Mouse (Mus musculus) neural tube, embryonic 12.5 days (tissue): ENCODE data around the gene Cdiptos. TPM values are rescaled to one million over a fixed set of nuclear protein-coding genes. Genes with fewer than 3 reads are reported as not detected.

Experiments used
- ATAC-seq: fragments of 200-750 bp; cut with Nextera tagmentation; 2 replicates; pipeline ENCODE4 v1.8.0; 2017; ENCODE audit warnings: low read depth, mild to moderate bottlenecking, moderate TSS enrichment, moderate library complexity; ENCODE audit not compliant: low FRiP score
- H3K27ac ChIP-seq: fragments of 300-500 bp; sonication (generic); 2 replicates; pipeline ENCODE4 v1.5.1; 2016
- H3K27me3 ChIP-seq: fragments of 300-500 bp; sonication (generic); replicated peaks from 2 replicates; pipeline ENCODE4 v1.6.1; 2016; ENCODE audit warnings: mild to moderate bottlenecking
- H3K36me3 ChIP-seq: fragments of 300-500 bp; sonication (generic); 2 replicates; pipeline ENCODE4 v1.6.1; 2016; ENCODE audit warnings: mild to moderate bottlenecking
- H3K4me1 ChIP-seq: fragments of 300-500 bp; sonication (generic); 2 replicates; pipeline ENCODE4 v1.6.1; 2016
- H3K4me2 ChIP-seq: fragments of 300-500 bp; sonication (generic); replicated peaks from 2 replicates; pipeline ENCODE4 v1.6.1; 2016; ENCODE audit warnings: mild to moderate bottlenecking
- H3K4me3 ChIP-seq: fragments of 300-500 bp; sonication (generic); 2 replicates; pipeline ENCODE4 v1.5.1; 2016
- H3K9ac ChIP-seq: fragments of 300-500 bp; sonication (generic); 2 replicates; pipeline ENCODE4 v1.6.1; 2016; ENCODE audit warnings: mild to moderate bottlenecking
- H3K9me3 ChIP-seq: fragments of 300-500 bp; sonication (generic); 2 replicates; pipeline ENCODE4 v1.6.1; 2016; ENCODE audit warnings: mild to moderate bottlenecking
- WGBS: fragments of 180-500 bp; shearing (Covaris S2); methylation state at CpG from one replicate; pipeline ENCODE4 v1.1.7; 2016; 5-methylcytosine and 5-hydroxymethylcytosine counted together
- polyA plus RNA-seq: library from polyadenylated mRNA; unstranded; fragments of >200 nt; fragmentation: Nextera tagmentation; extraction: Ambion mirVana; gene quantifications from 2 replicates; pipeline ENCODE4 v1.2.1, GENCODE M21; 2016

Cdiptos gene
- polyA plus RNA-seq, 1 experiment from 2014 or later: 1.4 TPM

DNA sequence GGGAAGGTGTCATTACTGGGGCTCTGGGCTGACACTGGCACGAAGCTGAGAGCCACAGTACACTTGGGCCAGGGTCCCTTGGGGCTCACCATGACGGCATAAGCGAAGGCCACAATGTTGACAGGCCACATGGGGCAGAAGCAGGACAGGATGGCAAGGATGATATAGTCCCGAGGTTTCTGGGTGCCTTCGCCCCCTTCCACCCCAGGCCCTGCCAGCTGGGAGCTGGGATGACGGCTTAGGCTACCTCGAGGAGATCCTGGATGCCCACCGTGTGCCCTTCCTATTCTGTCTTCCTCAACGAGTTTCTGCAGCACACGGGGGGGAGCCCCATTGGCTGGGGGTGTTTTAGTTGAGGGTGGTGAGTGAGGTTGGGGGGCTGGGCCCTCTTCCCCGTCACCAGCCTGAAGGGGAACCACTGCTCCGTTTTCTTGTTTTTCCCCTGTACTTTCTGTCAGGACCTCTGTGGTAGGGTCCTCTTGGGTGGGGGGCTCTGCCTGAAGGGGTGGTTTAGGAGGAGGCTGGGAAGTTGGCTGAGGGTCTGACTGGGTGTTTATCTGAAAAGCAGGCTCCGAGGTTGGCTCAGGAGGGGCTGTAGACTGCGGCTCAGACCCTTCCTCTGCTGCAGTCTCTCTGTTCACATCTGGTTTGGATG, 43.5 kb upstream of the Cdiptos start:
- WGBS: 81% methylated on average over 14 of the region's 14 CpGs
- ATAC-seq: no peak
- Histone ChIP-seq H3K4me2 (peak overlapping the region; percentile 98), H3K27me3 (no peaks in the 10 kb centered on the region), H3K9ac (peak overlapping the region; percentile 69; the same call in 1 of the 2 replicates), H3K36me3 (peaks cover 36% of the 10 kb centered on the region), H3K9me3 (no peaks in the 10 kb centered on the region), H3K4me3 (no peak overlapping the region), H3K4me1 (peaks cover 84% of the 10 kb centered on the region), H3K27ac (no peak overlapping the region; the same call in 1 of the 2 replicates)

DNA sequence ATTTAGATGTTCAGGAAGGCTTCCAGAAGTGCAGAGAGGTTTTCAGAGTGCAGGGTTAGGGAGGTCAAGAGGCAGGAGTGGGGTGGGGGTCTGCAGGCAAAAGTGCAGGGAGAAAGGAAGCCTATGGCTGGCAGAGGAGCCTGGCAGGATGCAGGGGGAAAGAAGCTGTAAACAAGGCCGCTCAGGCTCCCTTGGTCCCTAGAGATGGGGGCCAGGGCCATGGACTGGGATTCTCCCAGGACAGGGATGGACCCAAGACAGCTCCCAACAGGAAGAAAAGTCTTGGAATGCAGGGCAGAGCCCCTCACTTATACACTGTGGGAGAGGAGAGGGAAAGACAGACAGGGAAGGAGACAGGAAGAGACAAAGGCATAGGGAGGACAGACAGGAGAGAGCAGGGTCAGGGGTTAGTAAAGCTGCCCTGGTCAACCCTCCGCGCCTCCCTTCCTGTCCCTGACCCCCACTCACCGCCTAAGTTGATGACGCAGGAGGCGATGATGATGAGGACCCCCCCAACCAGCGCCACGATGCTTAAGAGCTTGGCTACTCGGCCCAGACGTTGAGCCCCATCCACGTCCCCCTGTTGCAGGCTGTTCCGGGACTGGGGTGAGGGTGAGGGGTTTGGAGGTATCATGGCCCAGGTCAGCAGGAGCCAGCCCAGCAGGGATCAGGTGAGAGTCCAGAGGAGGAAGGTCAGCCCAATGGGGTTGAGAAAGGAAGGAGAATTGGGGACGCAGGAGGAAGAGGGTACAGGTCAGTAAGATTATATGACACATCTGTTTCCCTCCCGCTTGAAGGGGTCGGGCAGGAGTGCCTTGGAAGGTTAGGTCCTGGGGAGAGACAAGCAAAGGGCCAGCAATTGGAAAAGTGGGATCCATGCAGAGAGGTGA, 42.8 kb upstream of the Cdiptos start:
- no peak overlapping the region for H3K4me3 ChIP-seq
- peak overlapping the region; percentile 22; the same call in 1 of the 2 replicates for H3K4me2 ChIP-seq
- peaks cover 36% of the 10 kb centered on the region for H3K36me3 ChIP-seq
- H3K27me3 ChIP-seq: no peaks in the 10 kb centered on the region
- H3K4me1 ChIP-seq: peaks cover 81% of the 10 kb centered on the region
- H3K9me3 ChIP-seq: no peaks in the 10 kb centered on the region
- whole genome bisulfite sequencing: 88% methylated on average over 15 of the region's 15 CpGs
- ATAC-seq: no peak
- peak overlapping the region; percentile 36; the same call in 1 of the 2 replicates for H3K9ac ChIP-seq
- no peak overlapping the region for H3K27ac ChIP-seq

DNA sequence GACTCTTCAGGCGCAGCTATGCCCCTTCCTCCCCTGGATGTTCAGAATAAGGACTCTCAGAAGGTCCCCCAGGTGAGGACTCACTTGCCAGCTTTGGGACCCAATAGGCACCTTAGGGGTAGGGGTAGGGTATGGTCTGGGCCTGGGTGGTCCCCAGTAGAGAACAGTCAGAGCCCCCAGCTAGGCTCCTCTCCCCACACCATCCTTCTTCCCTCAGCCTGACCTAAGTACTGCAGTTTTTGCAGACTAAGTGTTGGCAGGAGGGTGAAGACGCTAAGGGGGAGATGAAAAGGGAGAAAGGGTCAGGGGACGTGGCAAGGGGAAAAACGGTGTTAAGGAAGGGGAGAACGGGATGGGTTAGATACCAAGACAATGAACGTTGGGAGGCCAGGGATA, 42.0 kb upstream of the Cdiptos start:
- Histone ChIP-seq H3K27me3 (no peaks in the 10 kb centered on the region), H3K9me3 (no peaks in the 10 kb centered on the region), H3K36me3 (peaks cover 36% of the 10 kb centered on the region), H3K4me1 (peaks cover 74% of the 10 kb centered on the region), H3K4me2 (peak overlapping the region; percentile 22; the same call in 1 of the 2 replicates), H3K27ac (no peak overlapping the region), H3K9ac (no peak overlapping the region), H3K4me3 (no peak overlapping the region)
- whole genome bisulfite sequencing: 67% methylated on average over 6 of the region's 6 CpGs
- no peak for ATAC-seq

DNA sequence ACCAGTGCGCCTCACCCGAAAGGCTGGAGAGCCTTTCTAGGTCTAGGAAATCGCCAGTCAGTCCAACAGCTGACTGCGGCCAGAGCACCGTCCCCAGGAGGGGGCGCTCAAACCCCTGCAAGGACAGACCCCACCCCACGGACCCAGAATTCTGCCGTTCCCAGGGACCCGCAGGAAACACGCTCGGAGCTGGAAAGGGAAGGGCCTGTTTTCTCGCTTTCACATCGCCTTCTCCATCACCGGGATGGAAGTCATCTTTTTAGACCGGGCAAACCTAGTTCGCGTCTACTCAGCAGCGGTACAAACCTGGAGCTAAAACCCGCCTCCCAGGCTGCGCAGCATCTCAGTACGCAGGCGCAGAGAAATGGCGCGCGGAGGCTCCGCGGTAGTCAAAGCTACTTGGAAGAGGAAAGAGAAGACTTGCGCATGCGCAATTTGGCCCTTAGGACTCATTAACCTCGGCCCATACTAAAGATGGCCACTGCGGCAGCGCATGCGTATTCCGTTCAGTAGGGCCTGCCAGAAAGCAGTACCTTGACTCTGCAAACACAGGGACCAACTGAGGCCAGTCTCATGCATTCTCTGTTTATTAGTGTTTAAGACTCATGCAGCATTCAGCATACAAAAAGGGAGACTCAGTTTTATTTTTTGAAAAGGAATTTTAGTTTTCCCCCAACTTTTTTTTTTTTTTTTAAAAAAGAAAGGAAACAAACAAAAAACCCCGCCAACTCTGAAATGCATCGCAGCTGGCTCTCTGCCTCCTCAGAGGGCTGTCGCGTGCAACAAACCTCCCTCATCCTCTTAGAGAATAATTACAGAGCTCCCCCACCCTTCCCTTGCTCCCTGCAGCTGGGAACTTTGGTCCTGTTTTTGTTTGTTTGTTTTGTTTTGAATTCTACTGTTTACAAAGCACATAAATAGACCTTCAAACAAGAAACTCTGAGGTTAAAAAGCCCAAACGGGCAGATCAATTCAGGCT, 41.4 kb upstream of the Cdiptos start, which contains the start of gene Pagr1a:
Pagr1a (minus strand) TSS at position 382 of the 979 bp plus-strand sequence.
- H3K36me3 ChIP-seq: peaks cover 31% of the 10 kb centered on the region
- peak; percentile 78 for ATAC-seq
- H3K4me2 ChIP-seq: peak within 1 kb of the TSS; percentile 94
- WGBS: 4% methylated on average over 39 of the region's 39 CpGs
- no peaks in the 10 kb centered on the region for H3K27me3 ChIP-seq
- H3K9ac ChIP-seq: peak within 1 kb of the TSS; percentile 80
- peaks cover 67% of the 10 kb centered on the region for H3K4me1 ChIP-seq
- no peaks in the 10 kb centered on the region for H3K9me3 ChIP-seq
- H3K4me3 ChIP-seq: peak within 1 kb of the TSS; percentile 61
- H3K27ac ChIP-seq: peak within 1 kb of the TSS; percentile 86

DNA sequence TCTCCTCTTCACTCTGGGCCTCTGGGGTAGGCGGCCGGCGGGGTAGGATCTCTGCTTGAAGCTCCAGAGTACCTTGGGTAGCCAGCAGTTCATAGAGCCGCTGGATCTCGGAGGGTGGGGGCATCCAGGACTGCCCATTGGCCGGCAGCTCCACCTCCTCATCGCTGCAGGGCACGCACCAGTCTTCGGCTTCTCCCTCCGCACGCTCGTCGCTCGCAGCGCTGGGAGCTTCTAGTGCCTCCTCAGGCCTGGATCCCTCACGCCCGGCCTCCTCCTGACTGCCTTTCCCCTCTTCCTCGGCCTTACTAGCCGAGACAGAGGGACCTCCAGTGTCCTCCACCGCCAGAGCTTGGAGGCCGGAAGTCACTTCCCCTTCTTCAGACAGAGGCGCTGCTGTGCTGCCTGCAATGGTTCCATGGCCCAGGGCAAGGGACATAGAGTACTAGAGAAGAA, 40.6 kb upstream of the Cdiptos start:
- H3K27ac ChIP-seq: peak overlapping the region; percentile 86
- no peaks in the 10 kb centered on the region for H3K27me3 ChIP-seq
- no peaks in the 10 kb centered on the region for H3K9me3 ChIP-seq
- peak overlapping the region; percentile 61 for H3K4me3 ChIP-seq
- ATAC-seq: peak; percentile 59
- H3K36me3 ChIP-seq: peaks cover 27% of the 10 kb centered on the region
- peak overlapping the region; percentile 80 for H3K9ac ChIP-seq
- under 1% methylated on average over 22 of the region's 22 CpGs for WGBS
- H3K4me1 ChIP-seq: peaks cover 60% of the 10 kb centered on the region
- H3K4me2 ChIP-seq: peak overlapping the region; percentile 94

DNA sequence TGATC, 40.4 kb upstream of the Cdiptos start, which contains the start of gene Pagr1b:
Pagr1b (minus strand) TSS at position 4 of the 5 bp plus-strand sequence.
- H3K27me3 ChIP-seq: no peaks in the 10 kb centered on the region
- peak within 1 kb of the TSS; percentile 61 for H3K4me3 ChIP-seq
- peak within 1 kb of the TSS; percentile 80 for H3K9ac ChIP-seq
- peak within 1 kb of the TSS; percentile 86 for H3K27ac ChIP-seq
- no peaks in the 10 kb centered on the region for H3K9me3 ChIP-seq
- peak within 1 kb of the TSS; percentile 94 for H3K4me2 ChIP-seq
- peaks cover 27% of the 10 kb centered on the region for H3K36me3 ChIP-seq
- peaks cover 58% of the 10 kb centered on the region for H3K4me1 ChIP-seq
- no peak for ATAC-seq

DNA sequence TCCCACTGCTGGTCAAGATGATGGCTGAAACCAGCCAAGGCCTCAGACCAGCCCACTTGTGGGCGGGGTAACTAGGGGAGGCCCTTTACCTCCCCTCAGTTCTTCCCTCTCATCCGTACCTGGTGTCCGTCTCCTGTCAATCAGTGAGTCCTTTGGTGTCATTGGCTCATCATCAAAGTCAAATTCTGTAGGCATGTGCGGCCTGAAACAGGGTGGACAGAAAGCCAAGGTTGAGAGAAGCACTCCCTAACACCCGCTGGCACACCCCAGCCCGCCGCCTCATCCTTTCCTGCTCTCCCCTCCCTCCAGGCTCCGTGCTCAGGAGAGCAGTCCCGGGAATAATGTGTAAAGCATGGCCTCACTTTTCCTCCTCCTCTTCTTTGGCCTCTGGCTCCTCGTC, 40.2 kb upstream of the Cdiptos start:
- peak overlapping the region; percentile 94 for H3K4me2 ChIP-seq
- peaks cover 56% of the 10 kb centered on the region for H3K4me1 ChIP-seq
- peak overlapping the region; percentile 80 for H3K9ac ChIP-seq
- H3K9me3 ChIP-seq: no peaks in the 10 kb centered on the region
- WGBS: 1% methylated on average over 10 of the region's 10 CpGs
- H3K27me3 ChIP-seq: no peaks in the 10 kb centered on the region
- peak overlapping the region; percentile 86 for H3K27ac ChIP-seq
- peak overlapping the region; percentile 61 for H3K4me3 ChIP-seq
- peaks cover 27% of the 10 kb centered on the region for H3K36me3 ChIP-seq
- 0 out of 2 replicates have a peak, but pooled peaks have one; percentile 3 for ATAC-seq

DNA sequence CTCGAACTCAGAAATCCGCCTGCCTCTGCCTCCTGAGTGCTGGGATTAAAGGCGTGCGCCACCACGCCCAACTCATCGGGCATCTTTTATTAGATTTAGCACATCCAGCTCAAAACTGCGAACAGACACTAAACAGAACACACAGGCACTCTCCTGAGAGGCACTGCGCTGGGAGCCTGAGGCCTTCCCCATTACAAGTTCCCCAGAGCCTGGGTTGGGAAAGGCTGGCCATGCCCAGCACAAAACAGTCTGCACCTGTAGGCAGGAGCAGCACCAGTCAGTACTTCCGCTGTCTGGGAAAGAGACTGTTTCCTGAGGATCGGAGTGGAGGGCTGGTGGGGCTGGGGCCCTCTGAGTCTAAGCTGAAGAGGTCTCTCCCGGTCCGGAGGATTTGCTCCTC, 39.1 kb upstream of the Cdiptos start:
- WGBS: 98% methylated on average over 12 of the region's 12 CpGs
- Histone ChIP-seq H3K27me3 (no peaks in the 10 kb centered on the region), H3K4me1 (peaks cover 45% of the 10 kb centered on the region), H3K4me2 (peak overlapping the region; percentile 94; the same call in 1 of the 2 replicates), H3K4me3 (no peak overlapping the region), H3K27ac (no peak overlapping the region), H3K9me3 (no peaks in the 10 kb centered on the region), H3K9ac (no peak overlapping the region), H3K36me3 (peaks cover 27% of the 10 kb centered on the region)
- ATAC-seq: no peak

DNA sequence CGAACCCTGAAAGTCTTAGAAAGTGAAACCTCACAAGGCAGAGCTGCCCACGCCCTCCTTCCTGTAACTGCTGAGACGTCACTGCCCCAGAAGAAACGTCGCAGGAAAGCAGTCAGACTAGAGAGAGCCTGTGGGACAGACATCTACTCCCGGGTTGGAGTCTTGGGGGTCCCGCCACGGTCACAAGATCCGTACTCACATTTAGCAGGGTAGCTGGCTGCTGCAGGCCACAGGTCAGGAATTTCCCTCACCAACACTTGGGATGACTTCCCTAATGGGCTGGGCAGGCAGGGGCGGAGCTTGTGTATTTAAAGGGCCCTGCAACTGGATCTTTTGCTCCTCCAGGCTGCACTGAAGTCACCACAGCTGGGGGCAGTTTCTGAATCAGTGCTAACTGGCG, 38.4 kb upstream of the Cdiptos start, which contains the start of gene Mvp:
Mvp (minus strand) TSS at position 302 of the 400 bp plus-strand sequence.
- Histone ChIP-seq H3K27ac (no peak within 1 kb of the TSS), H3K4me2 (peak within 1 kb of the TSS; percentile 94), H3K9me3 (no peaks in the 10 kb centered on the region), H3K4me1 (peaks cover 41% of the 10 kb centered on the region), H3K27me3 (no peaks in the 10 kb centered on the region), H3K36me3 (peaks cover 27% of the 10 kb centered on the region), H3K9ac (0 out of 2 replicates have a peak within 1 kb of the TSS, but pooled peaks have one; percentile 3), H3K4me3 (0 out of 2 replicates have a peak within 1 kb of the TSS, but pooled peaks have one; percentile 10)
- no peak for ATAC-seq
- 69% methylated on average over 11 of the region's 11 CpGs for WGBS

DNA sequence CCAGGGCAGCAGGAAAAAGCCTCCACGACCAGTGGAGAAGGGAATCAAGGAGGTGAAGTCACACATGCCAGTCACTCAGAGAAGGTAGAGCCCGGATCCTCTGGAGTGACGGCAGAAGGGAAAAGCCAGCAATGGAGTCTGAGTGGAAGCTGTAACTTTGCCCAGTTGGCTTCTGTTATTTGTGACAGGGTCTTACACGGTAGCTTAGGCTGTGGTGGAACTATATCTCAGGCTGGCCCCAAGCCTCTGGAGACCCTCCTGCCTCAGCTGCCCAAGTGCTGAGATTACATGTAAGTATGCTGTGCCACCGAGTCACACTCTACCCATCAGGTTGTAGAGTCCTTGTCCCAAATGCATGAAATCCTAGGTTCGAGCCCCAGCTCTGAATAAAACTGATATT, 37.5 kb upstream of the Cdiptos start:
- H3K27me3 ChIP-seq: no peaks in the 10 kb centered on the region
- H3K4me3 ChIP-seq: no peak overlapping the region
- ATAC-seq: no peak
- whole genome bisulfite sequencing: 98% methylated on average over 6 of the region's 6 CpGs
- H3K27ac ChIP-seq: no peak overlapping the region
- peaks cover 38% of the 10 kb centered on the region for H3K4me1 ChIP-seq
- no peaks in the 10 kb centered on the region for H3K9me3 ChIP-seq
- no peak overlapping the region; the same call in 1 of the 2 replicates for H3K4me2 ChIP-seq
- 0 out of 2 replicates have a peak overlapping the region, but pooled peaks have one; percentile 1 for H3K9ac ChIP-seq
- peaks cover 27% of the 10 kb centered on the region for H3K36me3 ChIP-seq

DNA sequence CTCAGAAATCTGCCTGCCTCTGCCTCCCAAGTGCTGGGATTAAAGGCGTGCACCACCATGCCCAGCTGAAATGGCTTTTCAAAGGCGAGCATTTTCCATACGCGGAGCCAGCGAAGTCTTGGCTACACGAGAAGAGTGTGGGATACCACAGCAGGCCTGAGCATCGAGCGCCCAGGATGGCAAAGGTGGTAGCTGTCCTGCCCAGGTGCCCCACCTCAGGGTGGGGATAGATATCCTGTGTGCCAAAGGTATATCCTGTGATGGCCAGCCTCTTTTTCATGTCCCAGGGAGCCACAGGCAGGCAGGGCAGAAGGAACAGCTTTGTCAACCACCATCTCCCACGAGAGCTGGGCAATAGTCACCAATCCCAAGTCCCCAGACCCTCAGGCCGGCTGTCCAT, 36.9 kb upstream of the Cdiptos start:
- H3K9ac ChIP-seq: no peak overlapping the region
- peaks cover 27% of the 10 kb centered on the region for H3K36me3 ChIP-seq
- no peak overlapping the region for H3K4me3 ChIP-seq
- 96% methylated on average over 10 of the region's 10 CpGs for WGBS
- no peak for ATAC-seq
- H3K4me1 ChIP-seq: peaks cover 33% of the 10 kb centered on the region
- no peak overlapping the region for H3K27ac ChIP-seq
- H3K27me3 ChIP-seq: no peaks in the 10 kb centered on the region
- H3K9me3 ChIP-seq: no peaks in the 10 kb centered on the region
- no peak overlapping the region for H3K4me2 ChIP-seq
